Mouse (Mus musculus) spleen, postnatal 4 days (tissue): ENCODE data around the gene Crybg1.
"Not testable (repeated sequence)": the region's sequence is repeated elsewhere in the genome, so short reads cannot be mapped to it uniquely, and the experiment has no call there.

ENCODE experiments used
- DNase-seq, 2 experiments: peaks; one replicate each; pipeline ENCODE4 v3.0.0; 2022; ENCODE audit warnings: low spot score in 2 of 2

Gene Crybg1

DNA sequence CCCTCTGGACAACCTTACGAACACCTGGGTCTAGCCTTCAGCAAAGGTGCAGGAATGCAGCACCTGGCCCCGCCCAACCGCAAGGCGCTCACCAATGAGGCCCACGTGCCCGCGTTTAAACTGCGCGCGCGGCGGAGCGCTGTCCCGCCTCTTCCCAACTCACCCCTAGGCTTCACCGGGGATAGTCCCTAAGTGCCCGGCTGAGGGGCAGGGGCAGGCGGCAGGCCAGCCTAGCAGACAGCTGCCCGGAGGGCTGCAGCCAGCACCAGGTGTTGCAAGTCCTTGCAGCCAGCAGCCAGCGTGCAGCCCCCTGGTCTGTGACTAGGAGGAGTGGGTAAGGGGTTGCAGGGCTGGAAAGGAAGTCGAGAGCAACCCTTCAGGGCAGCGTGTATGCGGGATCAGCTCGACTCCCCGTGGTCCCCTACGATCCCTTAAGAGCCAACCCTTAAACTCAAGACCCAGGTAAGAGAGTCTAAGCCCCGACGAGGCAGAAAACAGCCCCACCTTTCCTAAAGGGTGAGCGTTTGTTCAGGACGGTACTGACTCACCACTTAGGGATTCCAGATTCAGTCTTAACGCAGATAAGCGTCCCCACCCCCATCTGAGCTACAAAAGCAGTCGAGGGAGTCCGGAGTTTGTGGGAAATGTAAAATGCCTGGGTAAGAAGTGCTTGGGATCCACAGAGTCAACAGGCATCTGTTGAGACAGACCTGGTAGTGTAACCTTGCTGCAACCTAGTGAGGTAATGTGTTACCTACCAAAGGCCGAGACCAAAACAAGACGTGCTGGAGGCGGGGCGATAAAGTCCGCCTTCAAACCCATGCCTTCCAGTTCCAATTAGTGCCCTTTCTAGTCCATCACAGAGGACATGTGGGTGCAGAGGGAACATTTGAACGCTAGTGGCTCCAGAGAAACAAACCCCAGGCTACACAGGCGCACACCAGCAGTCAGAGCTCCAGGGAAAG, 142.7 kb downstream of the Crybg1 start:
- no peak for DNase-seq

DNA sequence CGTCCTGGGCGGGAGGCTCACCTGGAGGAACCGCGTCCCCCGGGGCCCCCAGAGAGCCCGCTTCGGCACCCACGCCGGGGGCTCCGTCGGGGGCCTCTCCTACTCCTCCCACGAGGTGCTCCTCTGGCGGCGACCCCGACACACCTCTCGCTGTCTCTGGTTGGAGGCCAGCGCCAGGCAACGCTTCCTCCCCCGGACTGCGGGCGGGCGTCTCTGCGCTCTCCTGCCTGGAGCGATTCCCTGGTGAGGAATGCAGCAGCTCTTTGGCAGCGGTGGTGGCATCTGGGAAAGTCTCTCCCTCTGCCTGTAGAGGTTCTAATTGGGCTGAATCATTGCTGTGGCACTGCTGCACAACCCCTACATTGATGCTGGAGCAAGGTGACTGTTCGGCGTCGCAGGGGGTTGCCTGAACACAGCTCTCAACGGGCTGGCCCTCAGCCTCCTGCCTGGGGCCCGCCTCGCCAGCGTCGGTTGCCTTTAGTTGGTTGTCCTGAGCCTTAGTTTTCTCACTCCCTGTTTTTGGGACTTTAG, 144.4 kb downstream of the Crybg1 start:
- DNase-seq = peak in 1 of 2 experiments; percentile 68

DNA sequence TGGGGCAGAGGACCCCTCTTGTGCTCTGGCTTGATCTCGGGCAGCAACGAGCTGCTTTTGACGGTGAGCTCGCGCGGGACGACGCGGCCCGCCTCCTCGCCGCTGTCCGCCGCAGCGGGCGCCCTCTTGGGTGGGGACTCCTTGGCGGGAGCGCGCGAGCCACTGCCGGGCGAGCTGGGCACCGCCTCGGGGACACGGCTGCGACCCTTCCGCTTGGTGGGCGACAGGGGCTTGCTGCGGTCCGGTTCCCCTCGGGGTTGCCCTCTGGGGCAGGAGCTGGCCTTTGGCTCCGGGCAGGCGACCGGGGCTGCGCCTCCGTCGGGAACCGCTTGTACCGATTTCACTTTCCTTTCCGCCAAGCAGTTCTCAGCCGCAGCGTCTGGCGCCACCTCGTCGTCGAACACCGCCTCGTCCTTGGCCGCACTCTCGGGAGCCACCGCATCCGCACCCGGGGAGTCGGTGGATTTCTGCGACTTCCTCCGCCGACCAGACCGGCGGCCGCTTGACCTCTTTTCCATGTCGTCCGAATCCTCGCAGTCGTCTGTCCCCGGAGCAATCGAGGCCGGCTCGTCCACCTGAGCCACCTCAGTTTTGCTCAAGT, 145.0 kb downstream of the Crybg1 start:
- peak; percentile 67 to 86 for DNase-seq

DNA sequence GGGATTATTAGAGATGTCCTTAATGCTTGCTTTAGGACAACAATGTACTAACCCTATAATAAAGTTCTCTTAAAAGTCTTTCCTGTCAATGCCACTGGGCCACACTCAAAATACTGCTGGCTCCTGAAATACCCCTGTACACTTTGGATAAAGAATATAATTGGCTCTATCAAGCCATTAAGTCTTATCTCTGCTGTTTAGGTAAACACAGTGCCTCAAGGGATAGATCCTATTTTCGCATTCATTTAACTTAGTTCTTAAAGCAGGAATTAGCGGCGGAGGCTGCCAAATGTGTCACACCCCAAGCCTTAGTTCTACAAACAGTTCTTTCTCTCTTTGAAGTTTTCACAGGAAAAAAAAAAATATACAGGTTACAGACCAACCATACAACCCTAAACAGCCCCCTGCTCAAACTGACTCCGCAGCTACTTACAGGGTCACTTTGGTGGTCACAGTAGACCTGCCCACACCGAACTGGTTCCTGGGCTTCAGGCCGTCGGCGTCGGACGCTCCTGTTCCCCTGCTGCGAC, 145.6 kb downstream of the Crybg1 start:
- DNase-seq = no peak

DNA sequence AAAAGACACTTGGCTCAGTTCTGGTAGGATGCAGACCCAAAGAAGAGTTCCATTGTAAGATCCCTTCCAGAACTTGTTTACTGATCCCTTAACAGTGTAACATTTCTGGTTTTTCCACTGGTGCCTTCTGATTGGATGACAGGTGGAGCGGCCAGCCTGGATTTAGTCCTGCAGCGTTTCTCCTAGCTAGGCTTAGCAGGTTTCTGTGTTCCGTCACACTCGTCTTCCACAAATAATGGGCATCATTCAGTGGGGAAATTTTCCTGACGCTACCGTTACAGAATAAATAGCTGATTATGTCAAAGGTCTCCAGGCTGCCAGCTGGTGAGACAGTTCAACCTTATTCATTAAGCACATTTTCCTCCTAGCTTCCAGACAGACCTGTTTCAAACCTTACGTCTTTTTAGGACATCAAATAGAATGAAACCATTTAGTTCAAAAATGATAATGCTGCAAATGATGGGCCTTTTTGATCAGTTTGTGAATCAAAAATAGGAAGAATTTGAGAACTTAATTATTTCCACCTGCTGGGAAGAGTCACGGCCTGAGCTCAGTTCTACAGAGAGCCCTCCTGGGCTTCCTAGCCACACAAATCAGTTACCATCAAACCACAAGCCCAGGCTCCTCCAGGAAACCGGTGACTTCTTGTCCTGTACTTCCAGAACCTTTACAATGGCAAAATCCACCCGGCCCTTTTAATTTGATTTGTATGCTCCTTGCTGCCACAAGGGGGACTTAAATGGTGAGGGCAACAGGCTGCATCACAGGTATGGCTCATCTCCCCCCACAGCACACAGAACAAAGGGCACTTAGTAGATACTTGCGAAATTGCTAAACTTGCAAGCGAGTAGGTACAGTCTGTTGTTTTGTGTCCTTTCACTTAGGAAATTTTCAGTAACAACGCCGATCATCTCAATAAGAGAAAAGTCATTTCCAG, 146.4 kb downstream of the Crybg1 start:
- DNase-seq = no peak

DNA sequence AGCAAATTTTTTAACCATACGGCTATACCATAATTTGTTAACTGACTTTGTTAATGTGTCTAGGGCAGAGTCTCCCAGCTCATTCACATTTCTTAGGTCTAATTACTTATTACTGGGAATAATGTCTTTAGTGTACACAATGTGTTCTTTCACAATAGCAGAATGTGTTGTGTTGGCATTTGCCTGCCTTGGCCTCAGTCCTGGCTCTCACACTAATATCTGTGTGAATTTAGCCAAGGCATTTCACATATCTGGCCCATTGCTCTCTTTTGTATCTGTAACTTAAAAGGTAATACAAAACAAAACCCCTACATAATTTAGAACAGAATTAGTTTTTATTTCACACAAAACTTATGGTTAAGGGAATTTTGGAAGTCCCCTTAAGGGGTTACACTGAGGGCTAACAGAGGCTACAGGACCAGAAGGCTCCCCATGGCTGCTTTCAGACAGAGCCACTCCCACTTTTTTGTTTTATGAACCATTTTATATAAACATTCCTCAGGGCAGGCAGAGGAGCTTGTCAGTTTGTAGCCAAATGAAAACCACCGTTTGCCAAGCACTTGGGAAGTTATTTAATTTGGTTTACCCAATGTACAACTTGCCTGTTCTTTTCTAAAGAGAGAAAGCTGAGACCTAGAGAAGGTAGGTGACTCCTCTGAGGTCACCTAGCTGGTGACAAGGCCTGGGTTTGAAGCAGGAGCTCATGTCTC, 148.3 kb downstream of the Crybg1 start:
- no peak for DNase-seq

DNA sequence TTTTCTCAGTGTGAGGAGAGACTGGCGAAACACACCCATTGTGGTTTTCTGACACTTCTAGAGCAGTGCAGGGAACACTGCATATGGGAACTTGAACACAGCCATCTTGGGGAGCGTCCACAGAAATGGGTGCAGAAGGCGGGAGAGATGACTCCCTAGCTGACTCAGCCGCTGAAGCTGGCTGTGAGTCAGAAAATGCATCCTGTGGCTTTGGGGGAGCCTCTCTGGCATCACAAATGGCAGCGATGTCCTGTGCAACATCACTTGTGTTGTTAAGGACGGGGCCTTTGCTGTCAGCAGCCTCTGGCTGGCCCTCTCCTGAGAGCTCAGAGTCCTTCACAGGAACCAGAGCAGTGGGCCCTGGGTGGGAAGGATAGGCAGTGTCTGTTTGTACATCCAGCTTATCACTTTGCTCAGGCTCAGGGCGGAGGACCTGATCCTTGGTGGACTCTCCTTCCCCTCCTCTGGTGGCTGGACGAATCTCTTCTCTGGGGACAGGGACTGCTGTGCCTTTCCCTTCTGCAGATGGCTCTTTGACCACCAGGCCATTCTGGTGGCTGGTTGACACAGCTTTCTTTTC, 150.1 kb downstream of the Crybg1 start:
- no peak for DNase-seq

DNA sequence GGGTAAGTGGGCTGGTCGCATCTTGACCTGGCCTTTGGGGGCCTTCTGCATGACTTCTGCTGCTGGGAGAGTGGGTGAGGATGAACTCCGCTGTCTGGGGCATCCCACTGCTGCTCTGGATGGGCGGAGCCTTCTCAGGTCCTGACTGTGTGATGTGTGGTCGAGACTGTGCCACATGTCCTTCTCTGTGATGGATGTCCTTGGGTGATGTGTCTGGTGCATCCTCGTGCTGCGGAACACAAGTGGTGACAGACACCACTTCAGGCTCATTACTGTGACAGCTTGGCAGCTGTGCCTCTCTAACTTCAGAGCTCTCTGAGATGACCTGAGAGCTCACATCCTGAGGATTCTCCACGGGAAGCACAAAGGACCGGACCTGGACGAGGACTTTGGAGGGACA, 150.6 kb downstream of the Crybg1 start:
- no peak for DNase-seq

DNA sequence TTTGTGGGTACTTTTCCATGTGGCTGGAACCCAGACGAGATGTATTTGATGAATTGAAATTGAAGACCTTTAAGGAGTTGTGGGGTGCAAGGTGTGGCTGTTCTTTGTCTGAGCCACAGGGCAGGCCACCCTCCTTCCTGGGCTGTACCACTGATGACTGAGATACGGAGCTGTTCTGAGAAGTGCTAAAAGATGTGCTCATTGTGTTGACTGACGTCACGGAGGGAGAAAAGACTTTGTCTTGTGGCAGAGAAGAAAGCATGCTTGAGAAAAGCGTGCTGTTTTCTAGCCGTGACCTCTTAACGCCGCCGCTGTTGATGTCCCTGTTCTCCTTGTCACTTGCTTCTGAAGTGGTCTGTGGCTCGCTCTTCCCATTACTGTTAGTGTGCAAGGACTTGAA, 151.4 kb downstream of the Crybg1 start:
- DNase-seq = no peak

DNA sequence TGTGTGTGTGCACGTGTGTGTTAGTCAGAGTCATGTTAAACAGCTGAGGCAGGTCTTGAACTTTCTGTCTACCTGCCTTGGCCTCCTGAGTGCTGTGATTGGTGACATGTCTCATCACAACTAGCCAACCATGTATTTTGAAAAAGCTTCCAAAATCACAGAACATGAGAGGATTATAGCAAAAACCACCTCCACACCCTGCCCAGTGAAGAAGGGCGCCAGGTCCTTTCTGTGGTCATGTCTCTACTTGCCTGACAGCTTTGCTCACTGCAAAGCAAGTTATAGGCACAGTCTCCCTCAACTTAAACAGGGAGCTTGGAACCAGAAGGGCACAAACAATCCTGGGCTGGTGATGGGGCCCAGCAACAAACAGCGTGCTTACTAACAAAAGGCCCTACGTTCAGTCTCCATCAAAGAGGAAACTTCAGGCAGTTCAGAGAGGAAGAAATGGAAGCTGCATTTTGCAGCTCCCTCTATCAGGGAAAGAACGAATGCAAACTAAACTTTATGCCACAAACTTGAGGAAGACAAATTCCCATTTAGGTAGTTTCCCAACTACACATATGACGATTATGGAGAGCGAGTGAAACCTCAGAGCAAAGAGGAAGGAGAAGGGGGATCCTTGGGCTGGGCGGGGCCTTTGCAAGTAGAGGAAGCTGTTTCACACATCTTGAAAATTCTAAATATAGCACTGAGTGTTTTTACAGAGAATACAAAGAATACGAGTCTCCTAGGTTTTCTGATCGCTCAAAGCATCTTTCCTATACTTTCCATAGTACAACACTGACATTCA, 152.6 kb downstream of the Crybg1 start:
- peak in 1 of 2 experiments; percentile 54 for DNase-seq

DNA sequence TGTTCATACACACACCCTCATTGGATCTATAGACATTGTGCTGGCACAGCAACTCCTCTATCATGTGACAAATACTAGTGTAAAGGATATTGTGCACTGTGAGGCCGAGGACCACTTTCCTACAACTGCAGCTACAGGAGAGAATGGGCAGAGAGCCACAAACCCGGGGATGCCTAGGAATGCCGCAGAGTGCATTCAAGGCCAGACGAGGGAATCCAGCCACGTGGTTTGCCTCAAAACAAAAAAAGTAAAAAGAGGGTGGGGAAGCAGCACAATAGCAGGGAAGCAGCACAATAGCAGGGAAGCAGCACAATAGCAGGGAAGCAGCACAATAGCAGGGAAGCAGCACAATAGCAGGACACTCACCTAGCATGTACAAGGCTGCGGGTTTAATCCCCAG, 155.5 kb downstream of the Crybg1 start:
- DNase-seq = no peak

DNA sequence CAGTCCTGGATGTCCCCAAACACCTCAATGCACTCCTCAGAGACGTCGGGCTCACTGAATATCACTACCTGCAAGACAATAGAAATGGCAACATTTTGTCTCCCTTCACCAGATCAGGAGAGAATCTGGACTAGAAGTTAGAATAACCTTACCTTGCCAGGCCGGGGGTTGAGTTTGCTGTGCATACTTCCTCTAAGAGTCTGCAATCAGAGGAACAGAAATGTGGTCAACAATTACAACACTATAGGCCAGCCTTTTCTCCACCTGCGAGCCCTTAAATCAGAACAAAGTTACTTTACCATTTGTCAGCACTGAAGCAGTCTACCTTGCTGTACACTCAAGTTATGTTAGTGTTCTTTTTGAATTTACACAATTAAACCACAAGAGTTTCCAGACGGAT, 156.1 kb downstream of the Crybg1 start:
- no peak for DNase-seq

DNA sequence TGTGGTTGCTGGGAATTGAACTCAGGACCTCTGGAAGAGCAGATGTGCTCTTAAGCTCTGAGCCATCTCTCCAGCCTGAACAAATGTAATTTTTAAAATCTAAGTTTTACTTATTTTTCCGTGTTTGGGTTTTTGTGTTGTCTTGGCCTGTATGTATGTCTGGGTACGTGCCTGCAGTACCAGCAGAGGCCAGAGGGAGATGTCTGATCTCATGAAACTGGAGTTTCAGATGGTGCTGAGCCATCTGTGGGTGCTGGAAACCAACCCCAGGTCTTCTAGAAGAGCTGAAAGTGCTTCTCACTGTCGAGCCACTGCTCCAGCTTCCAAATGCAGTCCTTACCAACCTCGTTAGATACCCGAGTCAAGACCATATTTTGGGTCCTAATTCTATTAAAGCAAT, 157.4 kb downstream of the Crybg1 start:
- no peak for DNase-seq

DNA sequence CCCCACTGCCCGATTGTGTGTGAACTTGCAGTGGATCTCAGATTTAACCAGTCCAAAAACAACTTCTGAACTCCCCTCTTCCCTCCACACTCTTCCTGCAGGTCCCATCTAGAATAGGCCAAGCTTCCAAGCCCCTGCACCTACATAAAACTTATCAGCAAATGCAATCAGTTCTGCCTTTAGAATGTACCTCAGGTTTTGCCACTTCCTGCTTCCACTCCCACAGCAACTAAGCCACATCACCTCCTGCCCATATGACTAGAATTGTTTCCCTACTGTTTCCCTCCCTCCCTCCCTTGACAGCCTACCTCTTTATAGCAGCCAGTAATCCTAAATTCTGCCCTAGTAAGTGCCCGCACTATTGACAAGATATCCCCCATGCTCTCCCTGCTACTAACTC, 164.8 kb downstream of the Crybg1 start:
- DNase-seq = no peak

DNA sequence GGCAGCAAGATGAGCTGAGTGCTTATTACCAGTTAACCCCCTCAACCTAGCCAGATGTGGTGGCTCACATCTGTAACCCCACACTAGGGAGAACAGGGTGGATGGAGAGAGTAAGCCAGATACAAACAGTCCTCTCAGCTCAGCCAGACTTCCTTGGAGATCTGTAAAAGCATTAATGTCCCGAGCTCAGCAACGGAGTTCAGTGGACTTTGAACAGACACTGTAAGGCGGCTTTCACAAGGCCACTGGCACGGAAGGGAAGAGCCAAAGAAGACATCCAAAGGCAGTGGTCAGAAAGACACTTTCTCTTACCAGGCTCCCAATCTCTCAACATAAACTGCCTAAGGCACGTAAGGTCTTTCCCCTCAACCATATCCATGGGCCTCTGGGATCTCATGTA, 165.4 kb downstream of the Crybg1 start:
- no peak for DNase-seq

DNA sequence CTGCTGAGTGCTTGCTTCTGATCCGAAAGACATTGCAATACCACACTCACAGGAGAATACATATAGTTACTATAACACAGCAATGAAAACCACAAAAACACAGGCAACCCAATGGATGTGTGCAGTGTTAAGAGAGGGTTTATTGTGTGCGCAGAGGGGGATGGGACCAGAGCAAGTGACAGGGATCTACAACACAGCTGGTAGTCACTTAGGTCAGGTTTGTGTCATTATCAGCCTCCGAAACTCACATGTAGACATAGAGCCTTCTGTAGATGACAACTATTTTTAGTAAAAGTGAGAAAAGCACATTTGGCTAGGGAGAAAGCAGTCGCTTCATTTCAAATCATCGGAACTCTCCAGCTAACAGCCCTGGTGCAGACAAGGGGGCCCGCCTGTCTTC, 166.2 kb downstream of the Crybg1 start:
- no peak for DNase-seq

DNA sequence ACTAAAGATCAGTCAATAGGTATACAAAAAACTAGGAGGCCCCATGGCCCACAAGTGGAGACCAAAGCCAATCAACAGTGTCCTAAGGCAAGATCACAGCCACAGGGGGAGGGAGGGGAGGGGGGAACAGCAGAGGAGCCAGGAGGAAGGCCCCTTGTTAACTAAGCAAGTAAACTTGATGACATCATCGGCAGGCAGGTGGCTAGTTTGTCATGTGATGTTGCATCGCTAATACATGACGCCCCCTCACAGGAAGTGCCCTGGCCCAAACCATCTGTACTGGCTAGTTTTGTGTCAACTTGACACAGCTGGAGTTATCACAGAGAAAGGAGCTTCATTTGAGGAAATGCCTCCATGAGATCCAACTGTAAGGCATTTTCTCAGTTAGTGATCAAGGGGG, 167.9 kb downstream of the Crybg1 start:
- not testable (repeated sequence) for DNase-seq

DNA sequence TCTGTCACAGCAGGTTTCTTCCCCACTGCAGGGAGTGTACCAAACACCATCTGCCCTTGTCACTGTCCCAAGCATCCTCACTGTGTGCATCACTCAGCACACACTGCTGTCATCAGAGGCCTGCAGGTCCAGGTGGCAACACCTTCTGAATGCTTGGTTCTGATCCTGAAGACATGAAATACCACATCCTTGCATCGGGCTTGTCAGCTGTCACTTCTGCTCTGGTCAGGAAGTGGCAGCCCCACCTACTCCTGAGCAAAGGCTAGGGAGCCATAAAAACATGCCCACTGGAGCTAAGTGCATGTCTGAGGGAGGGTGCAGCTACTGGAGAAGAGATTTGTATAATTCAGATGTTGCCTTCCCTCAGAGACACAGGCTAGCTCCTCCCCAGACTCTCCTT, 168.6 kb downstream of the Crybg1 start:
- DNase-seq = no peak

DNA sequence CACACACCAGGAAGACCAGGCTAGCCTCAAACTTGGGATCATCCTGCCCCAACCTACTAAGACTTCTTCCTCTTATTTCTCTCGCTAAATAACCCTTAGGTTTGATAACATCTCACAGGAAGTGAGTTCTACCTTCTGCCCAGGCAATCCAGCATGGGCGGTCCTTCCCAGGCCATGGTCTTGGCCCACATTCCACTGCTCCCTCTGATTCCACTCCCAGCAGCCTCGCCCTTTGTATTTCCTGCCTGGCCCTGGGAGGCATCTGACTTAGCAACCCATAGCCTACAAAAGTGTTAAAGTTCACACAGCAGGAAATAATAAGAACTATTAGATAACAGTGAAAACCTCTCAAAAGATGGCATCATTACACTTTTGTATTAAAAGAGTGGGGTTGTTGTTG, 171.3 kb downstream of the Crybg1 start:
- no peak for DNase-seq

DNA sequence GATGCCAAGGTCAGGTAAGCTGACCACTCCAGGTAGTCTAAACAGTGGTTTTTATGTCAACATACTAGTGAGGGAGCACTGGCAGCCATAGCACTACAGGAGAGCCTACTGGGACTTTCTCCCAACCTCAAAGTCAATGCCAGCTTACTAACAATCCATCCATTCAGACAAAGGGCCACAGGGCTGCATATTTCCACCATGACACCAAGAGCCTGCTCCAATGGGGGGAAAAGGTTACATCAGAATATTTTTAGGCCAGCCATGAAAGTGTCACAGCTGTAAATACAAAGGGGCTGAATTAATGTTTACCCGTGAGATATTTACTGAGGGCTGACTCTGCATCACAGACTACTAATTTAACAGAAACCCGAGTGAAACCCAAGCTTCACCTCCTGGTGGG, 175.4 kb downstream of the Crybg1 start:
- no peak for DNase-seq
